Mouse (Mus musculus) spleen, adult 2 months (tissue): ENCODE measurements around the gene Cyb5d2. TPM values are rescaled to one million over a fixed set of nuclear protein-coding genes. Genes with fewer than 3 reads are reported as not detected.
A peak's percentile ranks its signal among the peaks of the same experiment; 100 is the strongest.

Experiments used
- DNase-seq, 2 experiments: peaks; one replicate each; pipeline versions ENCODE4 v3.0.0 to v3.0.0-alpha.2; 2012 to 2021; ENCODE audit warnings: low spot score in 2 of 2, low read depth in 1 of 2
- H3K27ac ChIP-seq: fragments of 200-500 bp; 2 replicates; pipeline ENCODE4 v1.5.1; 2012; ENCODE audit warnings: low read length, inconsistent platforms; ENCODE audit not compliant: insufficient read depth
- H3K27me3 ChIP-seq: fragments of 200-500 bp; 2 replicates; pipeline ENCODE4 v1.6.1; 2012; ENCODE audit warnings: mild to moderate bottlenecking, moderate library complexity, low read length, inconsistent platforms; ENCODE audit not compliant: control insufficient read depth, insufficient read depth
- H3K36me3 ChIP-seq: fragments of 200-500 bp; 2 replicates; pipeline ENCODE4 v1.6.1; 2012; ENCODE audit warnings: mild to moderate bottlenecking, low read length, inconsistent platforms; ENCODE audit not compliant: control insufficient read depth, insufficient read depth
- H3K4me1 ChIP-seq: fragments of 200-500 bp; 2 replicates; pipeline ENCODE4 v1.6.1; 2011; ENCODE audit warnings: inconsistent platforms; ENCODE audit not compliant: control insufficient read depth, insufficient read depth, insufficient read length
- H3K4me3 ChIP-seq: fragments of 200-500 bp; 2 replicates; pipeline ENCODE4 v1.5.1; 2011; ENCODE audit warnings: mild to moderate bottlenecking, inconsistent platforms; ENCODE audit not compliant: insufficient read depth, insufficient read length; ENCODE audit errors: extremely low read depth
- CTCF ChIP-seq: fragments of 200-500 bp; IDR thresholded peaks from 2 replicates; pipeline ENCODE4 v1.5.1; 2011; ENCODE audit warnings: mild to moderate bottlenecking, inconsistent platforms; ENCODE audit not compliant: insufficient read depth, insufficient read length, insufficient replicate concordance; ENCODE audit errors: extremely low read depth
- POLR2A ChIP-seq: fragments of 200-500 bp; IDR thresholded peaks from 2 replicates; pipeline ENCODE4 v1.6.1; 2011; ENCODE audit warnings: low read depth, low read length, inconsistent platforms
- WGBS: fragments of 180-500 bp; shearing (Covaris S2); methylation state at CpG from one replicate; pipeline ENCODE4 v1.1.7; 2018; 5-methylcytosine and 5-hydroxymethylcytosine counted together
- polyA plus RNA-seq: library from polyadenylated mRNA; depleted of rRNA; stranded (reverse); fragments of >200 nt; gene quantifications from 2 replicates; pipeline ENCODE4 v1.2.3, GENCODE M21; 2012; rRNA removed

The Cyb5d2 gene
- polyA plus RNA-seq = 2.4 and 2.8 TPM in 2 replicates

DNA sequence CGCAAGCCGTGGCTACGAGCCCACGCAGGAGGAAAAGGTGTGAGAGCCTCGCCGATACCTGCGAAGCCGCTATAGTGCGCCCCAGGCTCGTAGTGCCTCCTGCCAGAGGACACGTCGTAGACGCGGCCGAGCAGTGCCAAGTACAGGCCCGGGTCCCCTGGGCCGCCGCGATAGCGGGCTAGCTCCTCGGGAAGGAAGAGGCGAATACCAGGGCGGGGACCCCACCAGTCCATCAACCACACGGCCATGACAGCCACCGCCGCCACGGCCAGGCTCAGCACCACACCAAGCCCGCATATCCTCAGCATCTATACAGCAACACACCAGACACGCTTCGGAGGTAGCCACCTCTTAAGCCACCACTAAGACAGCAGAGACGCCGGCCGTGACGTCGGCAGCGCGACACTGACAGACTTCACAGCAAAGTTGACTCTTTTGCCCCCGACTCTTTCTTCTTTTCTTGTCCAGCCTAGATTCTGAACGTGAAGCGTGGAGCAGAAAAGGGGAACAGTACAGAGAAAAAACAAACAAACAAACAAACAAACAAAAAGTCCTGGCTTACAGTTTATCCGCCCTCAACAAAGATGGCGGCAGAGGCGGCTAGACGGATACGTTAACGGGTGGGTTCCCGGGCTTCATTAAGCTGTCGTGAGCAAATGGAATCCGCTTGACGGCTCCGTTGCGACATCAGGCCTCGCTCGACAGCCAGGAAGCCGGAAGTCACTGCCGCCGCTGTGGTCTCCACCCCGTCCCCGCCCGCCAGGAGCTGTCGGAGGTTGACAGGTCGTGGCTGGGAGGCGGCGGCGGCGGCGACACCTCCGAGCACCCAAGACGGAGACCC is at the start of gene Cyb5d2, which contains the start of gene Zzef1:
Gene Cyb5d2 (minus strand): TSS at position 688 of the 841 bp plus-strand sequence.
Gene Zzef1 (plus strand): TSS at position 772 of the 841 bp plus-strand sequence.
- Histone ChIP-seq H3K27me3 (no peaks in the 10 kb centered on the region), H3K4me3 (peak within 1 kb of the TSS; percentile 67), H3K27ac (peak within 1 kb of the TSS; percentile 84), H3K4me1 (peaks cover 2% of the 10 kb centered on the region; the same call in 1 of the 2 replicates), H3K36me3 (no peaks in the 10 kb centered on the region)
- under 1% methylated on average over 69 of the region's 69 CpGs for WGBS
- TF ChIP-seq POLR2A (peak; percentile 58), CTCF (no peak)
- peak; percentile 94 for DNase-seq

DNA sequence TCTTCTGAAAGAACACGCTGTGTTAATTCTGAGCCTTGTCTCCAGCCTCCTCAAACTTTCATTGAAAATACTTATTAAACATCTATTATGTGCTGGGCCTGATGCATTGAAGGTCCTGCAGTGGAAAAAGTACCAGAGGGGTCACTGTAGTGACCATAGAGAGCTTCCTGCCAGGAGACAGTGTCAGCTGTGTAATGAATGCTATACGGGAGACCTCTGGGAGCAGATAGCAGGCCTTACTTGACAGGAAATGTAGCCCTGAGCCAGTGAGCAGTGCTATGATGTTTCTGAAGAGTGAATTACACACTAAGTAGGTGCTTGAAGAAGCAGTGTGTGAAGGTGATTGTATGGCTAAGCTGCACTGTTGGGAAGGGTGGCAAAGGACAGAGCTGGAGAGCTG is 49.6 kb upstream of the Cyb5d2 start:
- no peak for TF ChIP-seq CTCF
- no peak for TF ChIP-seq POLR2A
- 94% methylated on average over 2 of the region's 2 CpGs for WGBS
- DNase-seq = no peak
- peaks cover 16% of the 10 kb centered on the region for H3K36me3 ChIP-seq
- H3K4me3 ChIP-seq = no peak overlapping the region
- H3K4me1 ChIP-seq = no peaks in the 10 kb centered on the region
- no peaks in the 10 kb centered on the region for H3K27me3 ChIP-seq
- H3K27ac ChIP-seq = no peak overlapping the region

- Histone ChIP-seq H3K4me1 (no peaks in the 10 kb centered on the region), H3K27ac (no peak overlapping the region), H3K27me3 (no peaks in the 10 kb centered on the region), H3K36me3 (peaks cover 18% of the 10 kb centered on the region), H3K4me3 (no peak overlapping the region)
- TF ChIP-seq POLR2A (no peak), CTCF (no peak)
- DNase-seq = no peak
Observed at GRCm38 (mm10) chr11:72843576-72843975, 47.6 kb upstream of the Cyb5d2 start.

- TF ChIP-seq POLR2A (no peak), CTCF (no peak)
- no peak overlapping the region for H3K27ac ChIP-seq
- 92% methylated on average over 3 of the region's 3 CpGs for WGBS
- H3K36me3 ChIP-seq = peaks cover 13% of the 10 kb centered on the region
- no peak for DNase-seq
- no peaks in the 10 kb centered on the region for H3K4me1 ChIP-seq
- no peaks in the 10 kb centered on the region for H3K27me3 ChIP-seq
- H3K4me3 ChIP-seq = no peak overlapping the region
Observed at GRCm38 (mm10) chr11:72842731-72843130, 46.8 kb upstream of the Cyb5d2 start.

DNA sequence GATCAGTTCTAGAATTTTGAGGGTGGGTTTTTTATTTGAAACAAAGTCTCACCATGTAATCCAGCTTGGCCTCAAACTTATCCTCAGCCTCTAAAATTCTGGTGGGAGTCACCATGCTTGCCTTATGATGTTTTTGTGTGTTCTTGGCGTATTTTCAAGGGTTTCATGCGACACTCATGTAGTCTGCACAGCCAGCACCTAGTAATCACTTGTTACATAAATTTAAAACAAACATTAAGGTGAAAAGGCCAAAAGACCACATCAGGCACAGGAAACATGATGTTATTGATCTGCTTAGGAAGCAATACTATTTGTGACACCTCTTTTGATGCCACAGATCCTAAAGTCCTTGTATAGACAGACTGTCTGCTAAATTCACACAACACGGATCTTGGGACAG is 33.9 kb upstream of the Cyb5d2 start:
- H3K4me3 ChIP-seq = no peak overlapping the region
- no peak for TF ChIP-seq CTCF
- no peak for TF ChIP-seq POLR2A
- no peak overlapping the region for H3K27ac ChIP-seq
- 96% methylated on average over 3 of the region's 3 CpGs for whole genome bisulfite sequencing
- DNase-seq = no peak
- H3K4me1 ChIP-seq = no peaks in the 10 kb centered on the region
- peaks cover 38% of the 10 kb centered on the region for H3K36me3 ChIP-seq
- no peaks in the 10 kb centered on the region for H3K27me3 ChIP-seq

GRCm38 (mm10) chr11:72821041-72821440 is 25.1 kb upstream of the Cyb5d2 start:
- no peak overlapping the region for H3K27ac ChIP-seq
- no peak for TF ChIP-seq POLR2A
- TF ChIP-seq CTCF = no peak
- no peaks in the 10 kb centered on the region for H3K27me3 ChIP-seq
- WGBS = 94% methylated on average over 7 of the region's 7 CpGs
- peaks cover 29% of the 10 kb centered on the region for H3K36me3 ChIP-seq
- H3K4me1 ChIP-seq = no peaks in the 10 kb centered on the region
- no peak for DNase-seq
- no peak overlapping the region for H3K4me3 ChIP-seq

DNA sequence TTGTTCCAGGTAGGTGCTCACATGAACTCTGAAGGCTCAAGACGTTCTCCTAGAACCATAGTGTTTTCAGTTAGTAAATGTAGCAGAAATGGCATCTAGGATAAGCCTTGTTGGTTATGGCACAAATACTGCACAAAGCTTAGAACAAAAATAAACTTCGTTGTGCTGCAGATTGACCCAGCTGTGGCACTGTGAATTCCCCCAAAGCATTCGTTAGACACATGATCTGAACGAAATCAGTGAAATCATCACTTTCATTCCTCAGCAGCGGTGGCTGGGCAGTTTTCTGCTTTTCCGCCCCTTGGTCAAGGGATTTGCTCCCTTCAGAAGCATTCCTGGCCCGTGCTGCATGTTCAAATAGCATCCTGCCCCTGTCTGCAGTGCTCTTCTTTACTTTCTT is 22.1 kb upstream of the Cyb5d2 start:
- Histone ChIP-seq H3K27me3 (no peaks in the 10 kb centered on the region), H3K27ac (no peak overlapping the region), H3K4me1 (no peaks in the 10 kb centered on the region), H3K36me3 (peaks cover 15% of the 10 kb centered on the region), H3K4me3 (no peak overlapping the region)
- DNase-seq = no peak
- WGBS = 94% methylated on average over 7 of the region's 7 CpGs
- TF ChIP-seq POLR2A = no peak
- TF ChIP-seq CTCF = no peak
